Mouse (Mus musculus): ENCODE data around the gene Rpl34. TPM values are rescaled to one million over a fixed set of nuclear protein-coding genes. Genes with fewer than 3 reads are reported as not detected.

The Rpl34 gene
- 1,319 and 2,845 TPM in 2 replicates for polyA plus RNA-seq (2012; rRNA removed; ENCODE audit: low replicate concordance)

GRCm38 (mm10) chr3:130730189-130730653 is at the start of gene Rpl34:
TSS of gene Rpl34 (minus strand) at chr3:130730398.

GRCm38 (mm10) chr3:130708967-130709924 is 21.0 kb downstream of the Rpl34 start, which contains the start of gene Ostc:
TSS of gene Ostc (minus strand) at chr3:130709444.

Other genes starting within 250 kb of the Rpl34 start
- not detected in 2 replicates for gene Etnppl, start 113.0 kb downstream of the Rpl34 start, polyA plus RNA-seq (2012; rRNA removed; ENCODE audit: low replicate concordance)
- gene Ostc, start 21.0 kb downstream of the Rpl34 start, polyA plus RNA-seq (2012; rRNA removed; ENCODE audit: low replicate concordance) = 45.3 and 75.4 TPM in 2 replicates

Measured in subcutaneous adipose tissue, adult 2 months (tissue).